Mouse (Mus musculus) right cerebral cortex, postnatal 14 days (tissue): Measurements from ENCODE around the gene Trim66.

Experiments
- DNase-seq: peaks from one replicate; pipeline ENCODE4 v3.0.0; 2022

The Trim66 gene

DNA sequence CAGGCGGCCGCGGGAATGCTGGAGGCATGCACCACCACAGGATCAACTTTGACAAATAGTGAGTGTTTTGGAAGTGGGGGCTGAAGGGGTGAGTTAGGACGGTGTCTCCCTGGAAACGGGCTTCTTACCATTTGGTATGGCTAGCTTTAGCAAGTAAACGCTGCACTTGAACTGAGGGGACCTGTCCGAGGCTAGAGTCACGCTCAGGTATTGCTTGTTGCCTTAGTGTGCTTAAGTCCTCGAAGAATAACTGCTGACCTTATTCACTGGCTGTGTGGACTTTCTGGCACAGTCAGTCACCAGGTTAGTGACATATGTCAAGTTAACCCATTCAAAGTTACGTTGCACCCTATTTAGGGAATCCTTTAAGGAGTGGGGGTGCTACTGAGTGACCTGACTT, 12.0 kb upstream of the Trim66 start:
- DNase-seq, result no peak

DNA sequence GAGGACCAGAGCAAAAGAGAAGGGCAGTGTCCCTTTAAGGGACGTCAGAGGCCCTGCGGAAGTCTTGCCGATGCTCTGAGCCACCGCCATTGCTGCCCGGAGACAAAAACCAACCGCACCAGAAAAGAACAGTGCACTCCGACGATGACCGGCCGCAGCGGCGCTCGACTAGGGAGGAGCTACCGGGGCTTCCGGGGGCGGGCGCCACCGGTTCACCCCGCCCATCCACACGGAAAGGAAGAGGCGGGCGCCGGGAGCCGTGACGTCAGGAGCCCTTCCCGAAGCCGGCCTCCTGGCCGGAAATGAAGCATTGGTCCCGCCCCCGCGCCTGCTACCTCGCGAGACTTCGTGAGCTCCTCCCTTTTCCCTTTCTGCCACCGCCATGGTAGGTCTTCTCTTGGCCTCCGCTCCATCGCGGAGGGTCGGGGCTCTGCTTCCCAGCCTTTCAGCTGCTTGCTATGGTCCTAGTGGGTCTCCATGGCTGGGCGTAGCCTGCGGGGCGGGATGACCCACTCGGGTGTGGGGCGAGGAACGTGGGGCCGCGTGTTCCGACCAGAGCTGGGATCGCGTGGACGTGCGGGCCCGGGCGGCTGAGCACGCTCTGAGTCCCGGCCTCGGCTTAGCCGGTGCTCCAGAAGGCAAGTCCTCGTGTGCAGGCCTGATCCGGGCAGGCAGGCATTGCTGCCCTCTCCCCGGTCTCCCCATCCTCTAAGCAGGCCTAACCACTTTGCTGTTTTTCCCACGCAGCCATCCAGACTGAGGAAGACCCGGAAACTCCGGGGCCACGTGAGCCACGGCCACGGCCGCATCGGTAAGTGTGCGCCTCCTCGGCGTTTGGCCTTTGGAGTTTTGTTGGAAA, 11.1 kb upstream of the Trim66 start, which contains the start of gene Rpl27a:
Rpl27a (plus strand) TSS at position 310 of the 859 bp plus-strand sequence.
- peak; percentile 99 for DNase-seq

DNA sequence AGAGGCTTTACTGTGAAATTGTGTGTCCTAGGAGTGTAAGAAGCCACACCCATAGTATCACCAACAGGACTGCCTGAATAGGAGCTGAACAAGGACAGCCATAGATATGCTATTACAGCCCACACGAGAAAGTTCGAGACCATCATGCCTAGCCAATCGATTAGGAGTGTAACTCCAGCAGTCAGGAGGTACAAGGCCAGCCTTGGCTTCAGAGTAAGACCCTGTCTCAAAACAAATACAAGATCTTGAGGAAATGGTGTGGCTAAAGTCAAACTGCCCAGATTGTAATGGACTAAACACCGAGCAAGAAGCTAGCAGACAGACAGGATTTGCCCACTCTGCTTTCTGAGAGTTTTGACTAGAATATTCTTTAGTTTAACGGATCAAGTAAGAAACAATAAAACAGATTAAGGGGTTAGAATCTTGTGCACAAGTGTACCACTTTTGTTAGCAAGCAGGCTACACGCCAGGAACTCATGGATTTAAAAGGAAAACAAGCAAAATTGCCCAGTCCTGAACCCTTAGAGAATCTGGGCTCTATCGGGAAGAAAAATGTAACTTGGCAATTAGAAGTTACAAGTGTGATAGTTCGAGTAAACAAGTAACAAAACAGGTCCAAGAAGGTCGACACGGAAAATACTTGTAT, 10.2 kb upstream of the Trim66 start:
- no peak for DNase-seq

DNA sequence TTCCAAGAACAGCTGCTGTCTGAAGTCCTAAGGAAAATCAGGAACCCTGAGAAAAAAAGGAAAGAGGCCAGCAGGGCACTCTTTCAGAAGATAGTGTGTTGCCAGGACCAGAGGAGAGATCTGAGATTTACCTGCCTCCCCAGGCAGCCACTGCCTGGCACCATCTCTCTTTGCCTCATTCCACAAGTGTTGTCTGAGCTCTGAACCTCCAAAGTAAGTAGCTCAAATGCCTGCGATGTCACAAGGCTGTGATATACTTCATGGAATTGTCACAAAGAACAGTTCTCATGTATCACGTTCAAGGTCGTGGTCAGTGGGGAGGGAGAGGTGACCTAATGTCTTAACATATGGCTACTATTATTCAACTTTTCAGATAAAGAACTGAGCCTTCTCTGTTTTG, 8.6 kb upstream of the Trim66 start:
- no peak for DNase-seq

DNA sequence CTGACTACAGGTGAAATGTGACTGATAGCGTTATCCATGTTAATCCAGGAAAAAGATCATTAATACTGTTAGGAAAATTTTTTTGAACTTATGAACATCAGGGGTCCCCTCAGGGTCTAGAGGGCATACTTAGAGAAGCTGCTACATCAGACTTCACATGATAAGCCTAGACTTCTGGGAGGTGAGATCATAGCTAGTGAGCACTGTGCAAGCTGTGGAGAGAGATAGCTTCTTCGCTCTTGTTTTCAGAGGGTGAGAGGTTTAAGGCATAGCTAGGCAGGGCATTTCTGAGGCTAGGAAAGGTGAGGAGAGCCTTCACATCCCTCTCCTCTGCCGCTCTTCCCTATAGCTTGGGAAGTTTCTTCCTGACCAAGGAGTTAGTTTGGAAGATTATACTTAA, 3.9 kb upstream of the Trim66 start:
- no peak for DNase-seq

DNA sequence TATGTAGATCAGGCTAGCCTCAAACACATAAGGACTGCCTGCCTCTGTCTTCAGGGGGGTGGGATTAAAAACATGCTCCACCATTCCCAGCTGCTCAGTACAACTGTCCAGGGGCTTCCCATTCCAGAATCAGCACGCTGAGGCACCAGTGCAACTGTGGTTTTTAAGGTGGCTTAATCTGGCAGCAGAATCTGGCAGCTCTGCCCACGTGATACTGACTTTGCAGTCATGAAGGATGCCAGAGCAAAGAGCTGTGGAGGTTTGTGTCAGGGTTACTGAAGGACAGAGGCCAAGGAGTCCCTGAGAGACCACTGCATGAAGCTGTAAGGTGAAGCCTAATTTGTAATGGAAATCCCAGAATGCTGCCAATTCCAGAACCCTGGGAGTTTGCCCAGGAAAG, 2.9 kb upstream of the Trim66 start:
- DNase-seq, result no peak

DNA sequence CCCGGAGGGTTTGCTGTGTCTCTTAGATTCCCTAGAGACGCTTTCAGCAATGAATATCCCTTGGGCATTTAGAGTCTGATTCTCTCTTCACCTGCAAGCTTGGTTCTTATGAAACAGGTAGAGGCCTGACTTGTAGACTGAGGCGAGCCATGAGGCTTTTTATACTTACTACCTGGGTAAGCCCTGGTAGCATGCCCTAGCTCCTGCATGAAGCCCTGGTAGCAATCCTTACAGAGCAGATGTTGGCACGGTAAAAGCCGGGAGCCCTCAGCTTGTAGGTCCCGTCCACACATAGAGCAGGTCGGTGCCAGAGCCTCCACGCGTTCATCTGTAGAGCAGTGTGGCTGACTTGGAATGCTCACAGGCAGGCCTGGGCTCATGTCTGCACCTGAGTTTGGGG, 362 bp downstream of the Trim66 start:
- no peak for DNase-seq

DNA sequence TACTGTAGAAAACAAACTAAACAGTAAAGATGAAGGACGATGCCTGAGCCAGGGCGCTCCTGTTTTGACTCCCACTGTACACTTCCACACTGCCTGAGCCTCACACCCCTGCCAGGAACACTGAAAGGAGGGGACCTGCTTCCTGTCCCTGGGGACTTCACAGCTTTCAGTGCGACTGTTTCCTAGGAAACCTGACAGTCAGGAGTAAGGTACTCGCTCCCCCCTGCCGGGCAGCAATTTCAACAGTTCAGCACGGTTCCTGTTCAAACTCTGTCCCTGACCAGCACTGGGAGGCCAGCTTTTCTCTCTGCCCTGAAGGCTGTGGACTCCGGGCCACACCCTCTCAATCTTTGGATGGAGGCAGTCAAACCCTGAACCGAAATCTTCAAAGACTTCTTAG, 815 bp downstream of the Trim66 start:
- no peak for DNase-seq

DNA sequence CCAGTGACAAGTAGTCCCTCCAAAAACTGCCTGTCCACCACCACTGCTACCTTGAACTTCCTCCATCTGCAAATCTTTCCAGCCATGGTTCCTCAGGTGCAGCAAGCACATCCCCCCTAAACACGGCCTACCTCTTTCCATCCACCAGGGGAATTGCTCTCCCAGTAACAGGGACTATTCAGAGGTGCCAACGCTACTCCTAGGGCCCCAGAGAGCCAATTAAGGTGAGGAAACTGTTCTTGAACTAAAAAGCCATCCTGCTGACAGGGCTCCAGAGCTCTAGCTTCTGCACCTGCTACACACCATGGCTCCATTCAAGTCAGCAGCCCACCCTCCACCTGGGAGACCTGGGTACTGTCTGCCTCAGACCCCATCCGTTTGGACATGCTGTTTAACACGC, 10.4 kb downstream of the Trim66 start:
- DNase-seq, result no peak

DNA sequence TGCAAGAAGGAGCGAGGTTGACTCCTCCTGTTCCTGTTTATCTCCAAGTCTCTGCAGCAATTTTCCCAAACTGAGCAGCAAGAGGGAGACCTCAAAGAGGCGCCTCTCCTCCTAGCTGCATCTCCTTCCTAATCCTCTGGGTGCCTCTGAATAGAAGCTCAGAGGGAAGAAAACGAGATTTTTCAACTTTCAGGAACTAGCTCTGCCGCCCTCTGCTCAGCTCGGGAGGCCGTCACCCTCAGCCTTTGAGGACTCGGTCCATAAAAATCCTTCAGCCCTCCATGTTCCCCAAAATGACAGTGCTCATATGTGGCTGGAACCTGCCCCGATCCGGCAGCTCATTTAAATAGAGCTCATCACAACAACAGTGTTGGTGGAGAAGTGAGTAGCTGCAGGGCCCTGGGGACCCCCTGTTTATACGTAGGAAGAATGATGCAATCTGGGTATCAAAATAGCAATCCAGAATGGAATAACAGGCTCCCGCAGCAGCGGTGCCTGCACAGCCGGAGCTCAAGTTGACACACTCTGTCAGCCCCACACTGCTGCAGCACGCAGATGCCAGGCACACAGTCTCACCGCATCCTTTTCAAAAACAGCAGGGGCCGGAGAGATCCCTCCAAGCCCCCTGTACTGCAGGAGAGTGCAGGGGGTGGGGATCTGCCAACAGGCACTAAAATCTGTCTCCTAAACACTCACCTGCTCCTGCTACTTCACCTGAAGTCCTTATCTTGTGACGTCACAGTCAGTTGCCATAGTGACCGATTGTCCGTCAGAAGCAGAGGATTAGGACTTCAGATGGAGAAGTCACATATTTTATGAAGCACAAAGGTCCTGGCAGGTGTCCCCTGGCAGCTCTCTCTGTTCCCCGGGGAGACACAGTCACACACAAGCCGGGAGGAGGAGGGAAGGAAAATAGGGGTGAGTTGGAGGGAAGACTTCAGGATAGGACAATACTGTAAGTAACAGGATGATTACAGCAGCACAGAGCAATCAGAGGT, 14.3 kb downstream of the Trim66 start:
- DNase-seq, result no peak

DNA sequence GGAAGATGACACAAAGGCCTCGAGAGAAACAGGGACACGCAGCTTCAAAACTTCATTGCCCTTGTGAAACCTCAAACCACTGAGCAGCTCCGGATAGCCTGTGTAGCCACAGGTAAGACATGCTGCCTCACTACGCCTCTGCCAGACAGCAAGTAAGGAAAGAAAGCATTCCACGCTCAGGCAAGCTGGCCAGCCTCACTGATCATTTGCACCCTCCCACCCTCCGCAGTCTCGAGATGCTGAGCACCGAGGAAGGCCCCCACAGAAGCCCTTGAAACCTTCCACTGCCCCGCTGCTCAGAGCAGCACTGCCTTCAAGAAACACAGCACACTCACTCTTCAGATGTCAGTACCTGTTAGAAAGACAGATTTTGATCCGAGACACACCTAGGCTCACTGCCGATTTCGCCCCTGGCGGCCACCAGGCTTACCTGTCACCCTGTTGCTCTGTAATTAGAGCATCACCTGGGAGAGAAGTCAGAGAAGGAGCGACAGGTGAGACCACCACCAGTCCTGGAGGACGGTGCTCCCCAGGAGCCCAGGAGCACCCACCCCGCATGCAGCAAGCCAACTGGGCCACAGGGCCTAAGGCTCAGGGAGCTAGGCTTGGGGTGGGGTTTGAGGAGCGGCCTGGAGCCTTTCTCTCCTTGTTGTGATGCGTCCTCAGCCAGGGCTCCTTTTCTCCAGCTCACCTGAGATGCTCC, 15.2 kb downstream of the Trim66 start:
- no peak for DNase-seq

DNA sequence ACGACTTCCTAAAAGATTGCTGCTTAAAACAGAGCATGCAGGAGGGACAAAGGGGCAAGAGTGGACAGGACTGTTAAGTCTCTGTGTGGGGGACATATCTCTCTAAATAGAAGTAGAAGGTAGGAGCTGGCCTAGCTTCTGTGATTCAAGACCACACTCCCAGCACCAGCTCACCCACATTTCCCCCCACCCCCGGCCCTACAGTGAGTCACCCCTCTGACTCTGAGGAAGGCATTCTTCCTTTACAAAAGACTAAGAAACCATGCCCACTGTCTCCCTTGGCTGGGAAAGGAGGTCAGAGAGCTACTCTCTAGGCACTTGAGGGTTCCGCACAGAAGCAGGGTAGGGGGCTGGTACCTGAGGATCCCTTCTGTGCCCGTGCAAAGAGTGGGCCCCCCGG, 23.7 kb downstream of the Trim66 start:
- no peak for DNase-seq

DNA sequence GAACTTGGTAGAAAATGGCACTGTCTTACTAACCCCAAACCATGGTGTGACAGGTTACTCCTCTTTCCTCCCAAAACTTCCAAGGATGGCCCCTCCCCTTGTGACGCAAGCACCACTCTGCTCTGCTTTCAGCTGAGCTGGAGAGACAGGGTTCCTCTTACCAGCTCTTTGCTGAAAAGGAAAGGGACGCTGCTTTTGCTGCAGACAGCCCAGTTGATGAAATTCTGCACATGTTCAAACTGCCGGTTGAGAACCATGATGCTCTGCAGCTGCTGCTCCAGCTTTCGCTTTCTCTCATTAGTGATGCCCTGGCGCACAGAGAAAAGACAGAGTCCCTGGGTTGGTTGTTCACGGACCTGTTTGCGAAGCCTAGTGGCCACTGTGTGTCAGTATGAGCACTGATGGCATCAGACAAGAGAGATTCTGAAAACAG, 27.2 kb downstream of the Trim66 start:
- DNase-seq, result no peak

DNA sequence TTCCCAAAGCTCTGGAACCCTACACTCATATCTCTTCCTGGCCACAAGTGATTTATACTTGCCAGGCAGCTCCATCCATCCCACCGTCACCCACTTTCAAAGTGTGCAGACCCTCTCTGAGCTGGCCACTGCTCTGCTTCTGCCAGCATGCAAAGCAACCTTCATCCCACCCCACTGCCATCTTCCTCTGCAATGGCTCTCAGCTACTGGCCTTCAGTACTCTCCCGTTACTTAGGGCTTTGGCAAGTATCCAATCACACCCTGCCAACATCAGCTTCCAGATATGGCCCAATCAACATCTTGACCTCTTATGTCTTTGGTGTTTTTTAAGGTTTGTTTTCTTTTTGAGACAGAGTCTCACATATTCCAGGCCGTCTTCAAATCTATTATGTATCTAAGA, 30.0 kb downstream of the Trim66 start:
- no peak for DNase-seq

DNA sequence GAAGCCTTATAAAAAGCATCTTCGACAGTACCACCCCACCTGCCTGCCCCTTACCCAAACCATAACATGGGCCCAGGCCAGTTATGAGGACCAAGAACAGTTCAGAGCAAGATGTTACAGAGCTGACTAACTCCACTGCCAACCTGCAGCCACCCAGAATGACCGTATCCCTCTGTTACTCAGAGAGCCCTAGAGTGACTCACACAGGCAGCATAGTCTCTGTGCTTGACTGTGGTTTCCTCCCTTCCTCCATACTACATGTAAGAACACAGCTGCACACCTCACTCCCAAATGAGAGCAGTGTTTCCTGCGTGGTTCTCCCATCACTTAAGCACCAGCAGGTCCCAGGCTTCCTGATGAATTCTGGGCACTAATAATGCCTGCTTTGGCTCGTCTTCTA, 37.2 kb downstream of the Trim66 start:
- DNase-seq, result no peak

DNA sequence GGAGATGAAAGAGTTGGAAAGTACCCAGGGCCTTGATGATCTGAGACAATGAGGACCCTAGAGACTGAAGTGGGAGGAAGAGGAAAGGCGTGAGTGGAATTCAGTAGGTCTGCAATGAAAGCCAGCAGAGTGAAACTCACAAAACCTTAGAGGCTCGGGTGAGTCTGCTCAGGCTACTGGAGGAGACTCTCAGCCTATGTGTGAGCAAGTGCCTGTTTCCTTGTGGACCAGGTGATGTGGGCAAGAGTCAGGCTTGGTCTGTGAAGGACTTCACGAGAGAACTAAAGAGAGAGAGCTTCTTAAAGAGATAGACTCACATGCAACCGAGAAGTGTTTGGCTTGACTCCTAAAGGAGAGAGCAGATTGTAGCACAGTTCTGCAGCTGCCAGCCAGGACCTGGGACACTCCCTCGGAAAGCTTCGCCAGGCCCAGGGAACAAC, 39.7 kb downstream of the Trim66 start:
- DNase-seq, result no peak

DNA sequence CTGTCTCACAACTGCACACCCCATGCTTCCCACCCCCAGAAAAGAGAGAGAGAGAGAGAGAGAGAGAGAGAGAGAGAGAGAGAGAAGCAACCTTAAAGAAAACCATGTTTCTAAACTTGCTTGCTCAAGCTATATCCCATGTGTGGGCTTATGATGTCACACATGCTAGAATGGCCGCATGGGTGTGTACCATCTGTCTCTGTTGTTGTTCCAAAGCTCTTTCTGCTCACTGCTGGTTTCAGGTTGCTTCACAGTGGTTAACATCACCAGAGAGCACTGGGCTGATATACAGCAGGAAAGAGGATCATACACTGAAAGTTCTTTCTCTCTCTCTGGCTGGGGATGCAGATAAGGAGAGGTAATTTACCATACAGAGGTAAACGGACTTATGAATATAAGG, 40.3 kb downstream of the Trim66 start:
- no peak for DNase-seq

DNA sequence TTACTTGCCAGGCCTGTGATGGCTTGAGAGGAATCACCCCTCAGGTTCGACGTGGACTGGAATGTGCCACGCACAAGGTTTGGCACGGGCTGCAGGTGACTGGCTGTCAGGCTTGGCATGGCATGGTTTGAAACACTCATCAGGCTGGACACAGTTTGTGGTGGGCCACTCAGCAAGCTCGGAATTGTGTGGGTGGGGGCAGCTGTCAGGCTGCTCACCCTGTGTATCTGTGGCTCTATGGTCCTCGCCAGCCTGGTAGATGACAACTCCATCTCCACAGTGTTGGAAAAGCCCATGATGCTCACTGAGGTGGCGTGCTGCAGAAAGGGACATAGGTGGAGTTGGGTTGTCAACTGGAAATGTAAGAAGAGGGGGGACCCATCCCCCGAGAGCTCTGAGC, 47.2 kb downstream of the Trim66 start:
- no peak for DNase-seq

DNA sequence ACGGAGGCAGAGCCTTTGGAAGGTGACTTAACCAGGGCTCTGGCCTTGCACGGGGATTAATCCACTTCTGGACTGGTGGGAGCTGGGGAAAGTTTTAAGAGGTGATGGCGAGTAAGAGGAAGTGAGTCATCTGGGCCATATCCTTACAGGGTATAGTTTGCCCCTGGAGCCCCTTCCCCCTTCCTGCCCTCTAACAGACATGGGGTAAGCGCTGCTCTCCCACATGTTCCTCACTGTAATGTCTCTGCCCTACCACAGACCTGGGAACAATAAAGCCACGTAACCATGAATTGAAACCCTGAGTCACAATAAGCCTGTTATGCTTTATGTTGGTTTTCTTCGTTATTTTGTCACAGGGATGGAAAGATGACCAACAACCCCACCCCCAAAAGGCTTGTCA, 51.4 kb downstream of the Trim66 start:
- no peak for DNase-seq

DNA sequence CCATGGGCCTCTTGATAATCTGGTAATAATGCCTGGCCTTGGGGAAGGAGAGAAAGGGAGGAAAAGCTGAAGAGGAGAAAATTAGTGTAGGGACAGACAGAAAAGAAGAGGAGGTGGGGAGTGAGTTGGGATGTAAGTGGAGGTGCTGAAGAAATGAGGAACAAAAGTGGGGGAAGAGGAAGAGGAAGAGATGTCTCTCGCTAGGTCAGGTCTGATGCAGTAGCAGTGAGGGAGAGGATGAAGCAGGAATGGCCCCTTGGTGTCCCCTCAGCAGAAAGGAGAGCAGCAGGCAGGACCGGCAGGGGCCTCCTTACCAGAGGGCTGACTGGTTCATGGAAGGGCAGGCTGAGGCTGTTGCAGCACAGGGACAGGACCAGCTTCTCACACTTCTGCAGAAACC, 52.2 kb downstream of the Trim66 start:
- DNase-seq, result no peak

DNA sequence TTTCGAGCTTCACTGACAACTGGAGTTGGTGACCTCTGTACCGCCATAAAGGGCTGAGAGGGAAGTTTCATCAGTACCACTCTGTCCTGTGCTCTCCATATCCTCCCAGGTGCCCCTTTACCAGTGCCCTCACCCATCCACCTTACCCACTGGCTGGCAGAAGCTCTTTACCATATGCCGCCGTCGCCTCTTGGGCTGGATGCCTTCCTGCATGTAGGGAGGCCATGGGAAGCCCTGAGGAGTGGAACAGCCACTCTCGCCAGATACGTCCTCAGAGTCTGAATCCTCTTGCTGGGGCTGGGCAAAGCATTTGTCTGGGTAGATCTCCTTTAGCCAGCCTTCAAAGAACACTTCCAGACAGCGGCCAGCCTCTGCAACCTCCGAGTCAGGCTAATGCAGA, 53.1 kb downstream of the Trim66 start:
- no peak for DNase-seq

DNA sequence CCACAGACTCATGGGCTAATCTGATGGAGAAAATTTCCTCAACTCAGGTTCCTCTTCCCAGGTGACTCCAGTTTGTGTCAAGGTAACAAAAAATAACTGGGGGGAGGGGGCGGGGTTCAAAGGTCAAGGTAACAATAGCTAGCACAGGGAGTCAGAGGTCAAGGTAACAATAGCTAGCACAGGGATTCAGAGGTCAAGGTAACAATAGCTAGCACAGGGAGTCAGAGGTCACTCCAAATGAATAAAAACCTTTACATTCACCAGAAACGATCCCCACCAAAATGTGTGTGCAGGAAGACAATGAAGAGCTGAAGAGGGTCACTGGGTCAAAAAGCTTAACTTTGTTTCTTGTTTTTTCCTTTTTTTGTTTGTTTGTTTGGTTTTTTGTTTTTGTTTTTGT, 59.9 kb downstream of the Trim66 start:
- DNase-seq, result no peak

DNA sequence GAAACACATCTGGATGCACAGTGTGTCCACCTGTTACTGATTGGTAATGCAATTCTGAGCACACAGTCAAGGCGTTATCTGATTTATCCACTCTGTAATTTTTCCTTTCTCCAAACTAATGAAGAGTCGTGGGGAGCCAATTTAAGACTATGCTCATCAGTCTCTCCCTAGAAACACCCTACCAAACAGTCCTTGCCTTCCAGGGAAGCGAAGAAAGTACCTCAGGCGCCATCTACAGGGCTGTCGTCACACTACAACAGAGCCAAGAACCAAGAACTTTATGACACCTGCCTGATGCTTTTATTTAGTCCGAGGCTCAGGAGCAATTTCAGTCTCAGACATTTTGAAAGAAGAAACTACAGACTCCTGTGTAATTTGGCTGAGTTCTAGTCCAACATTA, 62.9 kb downstream of the Trim66 start:
- DNase-seq, result peak; percentile 64
